Mouse (Mus musculus): ENCODE measurements at regions not wholly inside any gene's neighbourhood (a gene's known extent, or its start where the extent isn't known, plus 50 kb on each side); places are given as distances from the start of the nearest gene placed in this dataset.

DNA sequence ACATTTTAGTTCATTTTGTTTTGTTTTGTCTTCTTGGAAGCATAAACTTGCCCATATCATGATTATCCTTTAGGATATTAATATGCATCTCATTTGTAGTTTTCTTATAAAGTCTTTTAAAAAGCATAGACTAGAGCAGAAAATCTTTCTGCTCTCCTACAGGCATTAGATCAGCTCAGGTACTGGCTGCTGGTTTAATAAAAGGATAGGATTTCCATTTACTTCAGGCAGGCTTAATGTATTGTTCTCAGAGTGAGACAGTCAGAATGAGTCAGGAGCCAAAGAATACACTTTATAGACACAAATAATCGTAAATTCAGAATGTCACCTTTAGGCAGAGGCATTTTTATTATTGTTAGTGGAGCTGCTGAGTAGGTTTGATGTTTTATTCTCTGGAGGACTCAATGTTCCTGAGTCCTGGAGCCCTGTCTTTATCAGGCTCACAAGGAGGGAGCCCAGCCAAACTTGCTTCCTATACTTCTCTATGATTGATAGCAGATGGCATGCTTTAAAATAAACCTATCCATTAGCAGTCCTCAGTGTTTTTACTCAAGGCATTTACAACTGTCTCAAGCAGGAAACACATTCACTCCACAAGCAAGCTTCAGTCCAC lies 469.5 kb upstream of the Zeb2 start:
- Histone ChIP-seq H3K27ac (ENCODE audit: low read length) (no peak overlapping the region), H3K36me3 (ENCODE audit: insufficient read depth, low read length) (no peaks in the 10 kb centered on the region), H3K4me1 (ENCODE audit: insufficient read depth, low read length) (no peaks in the 10 kb centered on the region; the same call in 1 of the 2 replicates), H3K9ac (replicated peaks; ENCODE audit: low read length) (no peak overlapping the region), H3K4me2 (replicated peaks; ENCODE audit: low read depth, low read length) (no peak overlapping the region), H3K27me3 (ENCODE audit: insufficient read depth, low read length) (no peaks in the 10 kb centered on the region), H3K9me3 (ENCODE audit: low read length) (no peaks in the 10 kb centered on the region), H3K4me3 (ENCODE audit: low read length) (no peak overlapping the region)
- WGBS: 33% methylated on average over 1 of the region's 1 CpGs
- ATAC-seq (ENCODE audit: low FRiP score, low TSS enrichment): no peak

GRCm38 (mm10) chr2:45581549-45581925 lies 464.3 kb upstream of the Zeb2 start:
- H3K27ac ChIP-seq (ENCODE audit: low read length): peak overlapping the region; percentile 23
- WGBS: 71% methylated on average over 4 of the region's 4 CpGs
- no peak overlapping the region for H3K4me3 ChIP-seq (ENCODE audit: low read length)
- no peaks in the 10 kb centered on the region for H3K9me3 ChIP-seq (ENCODE audit: low read length)
- no peaks in the 10 kb centered on the region for H3K27me3 ChIP-seq (ENCODE audit: insufficient read depth, low read length)
- peaks cover 2% of the 10 kb centered on the region; the same call in 1 of the 2 replicates for H3K4me1 ChIP-seq (ENCODE audit: insufficient read depth, low read length)
- no peak for ATAC-seq (ENCODE audit: low FRiP score, low TSS enrichment)
- H3K9ac ChIP-seq (replicated peaks; ENCODE audit: low read length): no peak overlapping the region
- H3K4me2 ChIP-seq (replicated peaks; ENCODE audit: low read depth, low read length): no peak overlapping the region
- H3K36me3 ChIP-seq (ENCODE audit: insufficient read depth, low read length): no peaks in the 10 kb centered on the region

GRCm38 (mm10) chr2:45580838-45581548 lies 463.8 kb upstream of the Zeb2 start:
- Histone ChIP-seq H3K9me3 (ENCODE audit: low read length) (no peaks in the 10 kb centered on the region), H3K4me1 (ENCODE audit: insufficient read depth, low read length) (peaks cover 2% of the 10 kb centered on the region; the same call in 1 of the 2 replicates), H3K36me3 (ENCODE audit: insufficient read depth, low read length) (no peaks in the 10 kb centered on the region), H3K4me2 (replicated peaks; ENCODE audit: low read depth, low read length) (no peak overlapping the region), H3K27me3 (ENCODE audit: insufficient read depth, low read length) (no peaks in the 10 kb centered on the region), H3K4me3 (ENCODE audit: low read length) (no peak overlapping the region), H3K9ac (replicated peaks; ENCODE audit: low read length) (no peak overlapping the region), H3K27ac (ENCODE audit: low read length) (peak overlapping the region; percentile 23)
- ATAC-seq (ENCODE audit: low FRiP score, low TSS enrichment): no peak
- WGBS: 51% methylated on average over 8 of the region's 8 CpGs

DNA sequence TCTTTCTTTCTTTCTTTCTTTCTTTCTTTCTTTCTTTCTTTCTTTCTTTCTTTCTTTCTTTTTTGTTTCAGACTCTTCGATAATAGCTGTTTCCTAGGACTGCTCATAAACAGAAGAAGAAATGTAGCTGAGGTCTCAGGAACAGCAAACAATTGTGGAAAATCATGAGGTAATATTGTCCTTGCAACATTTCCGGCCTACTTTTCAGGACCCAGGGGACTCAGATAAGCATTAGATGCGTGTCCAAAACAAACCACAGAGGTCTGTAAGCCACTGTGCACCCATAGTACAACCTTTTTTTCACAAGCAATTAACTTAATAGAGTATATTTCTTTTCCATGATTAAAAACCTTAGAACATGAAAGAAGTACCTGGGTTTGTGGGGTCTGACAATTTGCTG lies 455.7 kb upstream of the Zeb2 start:
- no peak for ATAC-seq (ENCODE audit: low FRiP score, low TSS enrichment)
- WGBS: 64% methylated on average over 3 of the region's 3 CpGs

GRCm38 (mm10) chr2:45554707-45555106 lies 437.5 kb upstream of the Zeb2 start:
- no peaks in the 10 kb centered on the region for H3K27me3 ChIP-seq (ENCODE audit: insufficient read depth, low read length)
- no peaks in the 10 kb centered on the region for H3K36me3 ChIP-seq (ENCODE audit: insufficient read depth, low read length)
- no peak overlapping the region for H3K27ac ChIP-seq (ENCODE audit: low read length)
- no peak overlapping the region for H3K9ac ChIP-seq (replicated peaks; ENCODE audit: low read length)
- H3K9me3 ChIP-seq (ENCODE audit: low read length): no peaks in the 10 kb centered on the region
- no peak for ATAC-seq (ENCODE audit: low FRiP score, low TSS enrichment)
- H3K4me2 ChIP-seq (replicated peaks; ENCODE audit: low read depth, low read length): no peak overlapping the region
- no peaks in the 10 kb centered on the region for H3K4me1 ChIP-seq (ENCODE audit: insufficient read depth, low read length)
- WGBS: 80% methylated on average over 4 of the region's 4 CpGs
- H3K4me3 ChIP-seq (ENCODE audit: low read length): no peak overlapping the region

More for the DNA sequence above, 455.7 kb upstream of the Zeb2 start:
- Histone ChIP-seq H3K9ac (replicated peaks; ENCODE audit: low read length) (no peak overlapping the region), H3K4me2 (replicated peaks; ENCODE audit: low read depth, low read length) (no peak overlapping the region), H3K9me3 (ENCODE audit: low read length) (no peaks in the 10 kb centered on the region), H3K4me1 (ENCODE audit: insufficient read depth, low read length) (no peaks in the 10 kb centered on the region), H3K27me3 (ENCODE audit: insufficient read depth, low read length) (no peaks in the 10 kb centered on the region), H3K4me3 (ENCODE audit: low read length) (no peak overlapping the region), H3K27ac (ENCODE audit: low read length) (no peak overlapping the region), H3K36me3 (ENCODE audit: insufficient read depth, low read length) (no peaks in the 10 kb centered on the region)

GRCm38 (mm10) chr2:45541394-45541793 lies 424.2 kb upstream of the Zeb2 start:
- no peaks in the 10 kb centered on the region for H3K27me3 ChIP-seq (ENCODE audit: insufficient read depth, low read length)
- H3K27ac ChIP-seq (ENCODE audit: low read length): no peak overlapping the region
- H3K9ac ChIP-seq (replicated peaks; ENCODE audit: low read length): no peak overlapping the region
- no peaks in the 10 kb centered on the region for H3K9me3 ChIP-seq (ENCODE audit: low read length)
- no peak overlapping the region for H3K4me3 ChIP-seq (ENCODE audit: low read length)
- H3K4me1 ChIP-seq (ENCODE audit: insufficient read depth, low read length): no peaks in the 10 kb centered on the region
- no peak overlapping the region for H3K4me2 ChIP-seq (replicated peaks; ENCODE audit: low read depth, low read length)
- WGBS: 92% methylated on average over 3 of the region's 3 CpGs
- ATAC-seq (ENCODE audit: low FRiP score, low TSS enrichment): no peak
- no peaks in the 10 kb centered on the region for H3K36me3 ChIP-seq (ENCODE audit: insufficient read depth, low read length)

GRCm38 (mm10) chr2:45538950-45539349 lies 421.8 kb upstream of the Zeb2 start:
- Histone ChIP-seq H3K36me3 (ENCODE audit: insufficient read depth, low read length) (no peaks in the 10 kb centered on the region), H3K27me3 (ENCODE audit: insufficient read depth, low read length) (no peaks in the 10 kb centered on the region), H3K4me3 (ENCODE audit: low read length) (no peak overlapping the region), H3K27ac (ENCODE audit: low read length) (no peak overlapping the region), H3K4me1 (ENCODE audit: insufficient read depth, low read length) (no peaks in the 10 kb centered on the region), H3K9me3 (ENCODE audit: low read length) (no peaks in the 10 kb centered on the region), H3K4me2 (replicated peaks; ENCODE audit: low read depth, low read length) (no peak overlapping the region), H3K9ac (replicated peaks; ENCODE audit: low read length) (no peak overlapping the region)
- no peak for ATAC-seq (ENCODE audit: low FRiP score, low TSS enrichment)
- WGBS: 93% methylated on average over 12 of the region's 12 CpGs

GRCm38 (mm10) chr2:45537722-45538121 lies 420.5 kb upstream of the Zeb2 start:
- H3K27ac ChIP-seq (ENCODE audit: low read length): no peak overlapping the region
- no peak for ATAC-seq (ENCODE audit: low FRiP score, low TSS enrichment)
- no peak overlapping the region for H3K4me2 ChIP-seq (replicated peaks; ENCODE audit: low read depth, low read length)
- H3K36me3 ChIP-seq (ENCODE audit: insufficient read depth, low read length): no peaks in the 10 kb centered on the region
- H3K4me3 ChIP-seq (ENCODE audit: low read length): no peak overlapping the region
- H3K9me3 ChIP-seq (ENCODE audit: low read length): no peaks in the 10 kb centered on the region
- 85% methylated on average over 7 of the region's 7 CpGs for WGBS
- H3K9ac ChIP-seq (replicated peaks; ENCODE audit: low read length): no peak overlapping the region
- no peaks in the 10 kb centered on the region for H3K4me1 ChIP-seq (ENCODE audit: insufficient read depth, low read length)
- no peaks in the 10 kb centered on the region for H3K27me3 ChIP-seq (ENCODE audit: insufficient read depth, low read length)

DNA sequence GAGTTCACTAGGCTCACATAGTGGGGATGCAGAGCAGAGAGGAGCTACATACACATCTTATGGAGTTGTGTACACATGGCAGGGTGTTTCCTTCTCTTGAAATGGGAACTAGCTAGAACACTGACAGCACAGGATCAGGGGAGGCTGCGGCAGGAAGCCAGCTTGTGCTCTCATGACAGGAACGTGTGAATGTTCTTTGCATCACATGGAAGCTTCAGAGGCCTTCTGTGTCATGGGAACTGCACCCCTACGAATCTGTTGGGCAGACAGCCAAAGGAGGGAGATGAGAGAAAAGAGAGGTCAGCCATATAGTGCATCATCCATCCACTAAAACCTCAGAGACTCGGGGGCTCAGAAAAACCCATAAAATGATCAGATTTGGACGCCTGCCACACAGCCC lies 417.6 kb upstream of the Zeb2 start:
- Histone ChIP-seq H3K4me1 (ENCODE audit: insufficient read depth, low read length) (no peaks in the 10 kb centered on the region), H3K4me3 (ENCODE audit: low read length) (no peak overlapping the region), H3K9me3 (ENCODE audit: low read length) (no peaks in the 10 kb centered on the region), H3K4me2 (replicated peaks; ENCODE audit: low read depth, low read length) (no peak overlapping the region), H3K27me3 (ENCODE audit: insufficient read depth, low read length) (no peaks in the 10 kb centered on the region), H3K27ac (ENCODE audit: low read length) (no peak overlapping the region), H3K36me3 (ENCODE audit: insufficient read depth, low read length) (no peaks in the 10 kb centered on the region), H3K9ac (replicated peaks; ENCODE audit: low read length) (no peak overlapping the region)
- WGBS: 57% methylated on average over 5 of the region's 5 CpGs
- no peak for ATAC-seq (ENCODE audit: low FRiP score, low TSS enrichment)

DNA sequence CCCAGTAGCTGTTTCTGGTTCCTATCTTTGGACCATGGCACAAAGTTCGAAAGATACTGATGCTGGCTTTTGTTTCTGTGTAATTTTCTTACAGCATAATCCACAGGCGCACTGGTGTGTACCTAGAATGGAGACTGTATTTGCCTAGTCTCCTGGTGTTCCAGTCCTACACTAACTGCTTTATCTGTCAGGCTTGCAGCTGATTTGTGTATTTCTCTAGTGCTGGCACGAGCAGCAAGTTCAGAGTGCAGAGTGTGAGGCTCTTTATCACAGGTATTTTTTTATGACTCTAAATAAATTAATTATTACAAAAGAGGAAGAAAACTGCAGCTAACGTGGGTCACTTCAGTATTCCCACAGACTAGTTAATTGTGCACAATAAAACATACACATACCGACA lies 405.1 kb upstream of the Zeb2 start:
- Histone ChIP-seq H3K4me1 (ENCODE audit: insufficient read depth, low read length) (peaks cover 7% of the 10 kb centered on the region), H3K27ac (ENCODE audit: low read length) (no peak overlapping the region), H3K36me3 (ENCODE audit: insufficient read depth, low read length) (no peaks in the 10 kb centered on the region), H3K9ac (replicated peaks; ENCODE audit: low read length) (no peak overlapping the region), H3K9me3 (ENCODE audit: low read length) (no peaks in the 10 kb centered on the region), H3K4me2 (replicated peaks; ENCODE audit: low read depth, low read length) (no peak overlapping the region), H3K4me3 (ENCODE audit: low read length) (no peak overlapping the region), H3K27me3 (ENCODE audit: insufficient read depth, low read length) (no peaks in the 10 kb centered on the region)
- 61% methylated on average over 5 of the region's 5 CpGs for WGBS
- no peak for ATAC-seq (ENCODE audit: low FRiP score, low TSS enrichment)
